Mouse (Mus musculus) kidney, postnatal 10 days (tissue): ENCODE measurements around the gene Serpinb9.
"Not testable (repeated sequence)": the region's sequence is repeated elsewhere in the genome, so short reads cannot be mapped to it uniquely, and the experiment has no call there.

Experiments
- DNase-seq: peaks from one replicate; pipeline ENCODE4 v3.0.0; 2021; ENCODE audit warnings: mixed read lengths

Gene Serpinb9

GRCm38 (mm10) chr13:33002950-33003349, at the start of gene Serpinb9:
Gene Serpinb9, plus strand, starts transcription at chr13:33003250.
- no peak for DNase-seq

- DNase-seq = no peak
Observed at GRCm38 (mm10) chr13:32956537-32956936, 46.5 kb upstream of the Serpinb9 start.

DNA sequence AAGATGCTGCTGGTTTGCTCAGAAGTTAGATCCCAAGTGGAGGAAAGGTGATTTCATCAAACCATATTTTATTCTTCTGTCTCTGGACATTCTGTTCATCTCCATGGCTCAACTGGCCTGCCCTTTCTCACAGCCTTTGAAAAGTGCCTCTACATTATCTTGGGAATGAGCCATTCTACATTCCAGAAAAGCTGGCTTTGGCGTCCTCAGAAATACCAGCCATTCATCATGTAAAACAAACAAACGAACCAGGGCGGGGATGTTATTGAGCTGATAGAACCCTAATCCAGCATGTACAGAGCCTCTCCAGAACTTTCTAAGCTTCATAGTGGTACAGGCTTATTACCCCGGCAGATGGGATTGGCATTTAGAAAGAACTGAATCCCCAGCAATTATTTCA, 45.1 kb upstream of the Serpinb9 start:
- no peak for DNase-seq

GRCm38 (mm10) chr13:32958521-32958920, 44.5 kb upstream of the Serpinb9 start:
- DNase-seq = not testable (repeated sequence)

DNA sequence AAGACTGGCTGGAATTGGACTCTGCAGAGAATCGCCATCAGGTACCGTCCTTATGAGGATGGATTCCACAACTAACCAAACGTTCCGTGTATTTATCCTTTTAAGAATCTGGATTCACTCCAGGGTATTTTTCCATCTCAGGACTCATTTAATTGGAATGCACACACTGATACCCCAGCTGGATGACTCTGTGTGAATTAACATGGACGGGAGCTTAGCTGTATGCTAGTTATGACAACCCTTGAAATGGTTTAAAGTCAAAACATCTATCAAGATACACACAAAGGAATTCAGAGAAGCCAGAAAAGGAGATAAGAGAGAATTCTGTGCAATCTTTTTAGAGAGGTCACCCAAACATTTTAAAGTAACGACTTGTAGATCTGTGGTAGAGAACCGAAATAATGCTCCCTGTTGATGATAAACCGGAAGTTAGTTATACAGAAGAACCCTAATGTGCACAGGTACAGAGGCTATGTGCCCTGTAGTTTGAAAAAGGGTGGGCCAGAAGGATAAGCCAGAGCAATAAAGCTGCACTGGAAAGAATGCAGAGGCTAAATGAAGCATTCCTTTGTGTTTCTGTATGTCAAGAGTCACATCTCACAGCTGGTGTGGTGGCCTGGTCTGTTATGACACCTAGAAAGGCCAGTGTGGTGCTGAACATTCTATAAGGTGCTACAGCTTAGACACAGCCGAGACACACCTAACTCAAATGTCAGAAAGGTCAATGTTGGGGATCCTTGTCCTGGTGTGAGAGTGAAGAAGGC, 38.9 kb upstream of the Serpinb9 start:
- DNase-seq = peak; percentile 25

DNA sequence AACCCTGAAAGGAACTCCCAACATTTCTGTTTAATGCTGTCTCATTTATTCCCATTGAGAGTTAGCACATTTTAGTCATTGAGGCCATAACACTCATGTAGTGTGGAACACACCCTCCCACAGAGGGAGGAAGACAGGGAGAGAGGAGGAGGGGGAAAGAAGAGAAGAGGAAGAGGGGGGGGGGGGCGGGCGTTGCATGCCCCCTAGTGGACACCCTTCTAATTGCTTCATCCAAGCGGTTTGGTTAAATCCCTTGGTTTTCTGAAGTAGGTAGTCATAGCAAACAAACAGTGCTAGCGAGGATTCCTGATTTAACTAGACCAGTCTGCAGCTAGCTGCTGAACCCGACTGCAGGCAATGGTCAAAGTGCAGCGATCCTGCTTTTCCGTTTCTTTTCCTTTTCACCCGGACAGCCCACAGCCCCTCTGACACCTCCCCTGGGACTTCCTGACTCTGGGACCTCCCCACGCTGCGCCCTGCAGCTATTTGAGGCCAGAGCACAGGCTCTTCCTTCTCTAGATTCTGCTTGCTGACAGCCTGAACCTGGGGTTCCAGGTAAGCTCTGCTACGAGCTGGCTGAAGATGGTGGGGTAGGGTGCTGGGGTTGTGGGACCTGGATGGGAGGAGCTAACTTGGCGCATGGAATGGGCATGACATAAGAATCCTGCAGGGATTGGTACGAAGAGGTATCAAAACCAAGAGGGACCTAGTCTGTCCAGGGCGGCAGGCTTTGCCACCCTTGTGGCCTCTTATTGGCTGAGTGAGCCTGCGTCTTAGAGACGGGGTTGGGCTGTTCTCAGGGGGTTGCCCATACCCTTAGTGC, 37.9 kb upstream of the Serpinb9 start, which contains the start of gene Serpinb6b:
Serpinb6b (plus strand) TSS at position 221 of the 823 bp plus-strand sequence.
- peak; percentile 67 for DNase-seq

- no peak for DNase-seq
Observed at GRCm38 (mm10) chr13:32966116-32966515, 36.9 kb upstream of the Serpinb9 start.

DNA sequence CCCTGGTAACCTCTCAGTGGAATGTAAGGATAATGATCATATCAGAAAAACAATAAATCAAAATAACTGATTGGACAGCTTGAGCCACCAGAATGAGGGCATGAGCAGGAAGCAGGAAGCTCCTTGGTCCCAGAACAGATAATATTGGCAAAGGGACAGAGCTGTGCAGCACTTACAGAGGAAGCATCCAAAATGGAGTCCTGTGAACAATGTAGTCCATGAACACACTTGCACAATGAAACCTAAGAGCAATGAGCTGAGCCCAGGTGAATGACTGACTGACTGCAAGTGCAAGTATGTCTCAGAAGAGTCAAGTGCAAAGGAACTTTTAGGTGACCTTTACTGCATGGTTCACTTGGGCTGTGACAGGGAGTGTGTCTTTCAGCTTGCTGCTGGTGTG, 35.8 kb upstream of the Serpinb9 start:
- no peak for DNase-seq

DNA sequence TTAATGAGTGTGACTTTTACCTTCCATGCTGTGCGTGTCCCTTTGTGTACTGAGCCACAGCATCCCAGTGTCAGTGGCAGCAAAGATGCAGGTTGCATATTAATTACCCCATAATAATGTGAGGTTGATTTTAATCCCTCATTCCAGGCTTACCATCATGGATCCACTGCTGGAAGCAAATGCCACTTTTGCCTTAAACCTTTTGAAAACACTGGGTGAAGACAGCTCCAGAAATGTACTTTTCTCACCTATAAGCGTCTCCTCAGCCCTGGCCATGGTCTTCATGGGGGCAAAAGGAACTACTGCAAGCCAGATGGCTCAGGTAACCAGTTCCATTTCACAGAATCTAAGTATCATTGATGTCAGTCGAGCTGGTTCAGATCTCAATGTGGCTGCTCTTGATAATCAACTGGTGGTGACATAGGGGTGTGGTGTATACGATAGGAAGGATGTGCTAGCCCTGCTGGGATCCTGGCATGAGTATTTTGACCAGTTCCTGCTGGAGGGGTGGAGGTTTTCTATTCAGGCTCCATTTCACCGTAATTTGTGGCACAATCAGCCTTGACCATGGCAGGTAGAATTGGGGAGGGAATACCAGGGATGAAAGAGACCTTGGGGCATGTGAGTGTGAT, 34.6 kb upstream of the Serpinb9 start:
- no peak for DNase-seq

GRCm38 (mm10) chr13:32968996-32969640, 33.9 kb upstream of the Serpinb9 start:
- no peak for DNase-seq

- DNase-seq = no peak
Observed at GRCm38 (mm10) chr13:32969641-32970040, 33.4 kb upstream of the Serpinb9 start.

- no peak for DNase-seq
Observed at GRCm38 (mm10) chr13:32970776-32971175, 32.3 kb upstream of the Serpinb9 start.

GRCm38 (mm10) chr13:32974268-32974667, 28.8 kb upstream of the Serpinb9 start:
- DNase-seq = no peak

GRCm38 (mm10) chr13:32974889-32975460, 28.1 kb upstream of the Serpinb9 start:
- no peak for DNase-seq

GRCm38 (mm10) chr13:32975710-32976109, 27.3 kb upstream of the Serpinb9 start:
- no peak for DNase-seq

GRCm38 (mm10) chr13:32982556-32983042, 20.5 kb upstream of the Serpinb9 start:
- no peak for DNase-seq

DNA sequence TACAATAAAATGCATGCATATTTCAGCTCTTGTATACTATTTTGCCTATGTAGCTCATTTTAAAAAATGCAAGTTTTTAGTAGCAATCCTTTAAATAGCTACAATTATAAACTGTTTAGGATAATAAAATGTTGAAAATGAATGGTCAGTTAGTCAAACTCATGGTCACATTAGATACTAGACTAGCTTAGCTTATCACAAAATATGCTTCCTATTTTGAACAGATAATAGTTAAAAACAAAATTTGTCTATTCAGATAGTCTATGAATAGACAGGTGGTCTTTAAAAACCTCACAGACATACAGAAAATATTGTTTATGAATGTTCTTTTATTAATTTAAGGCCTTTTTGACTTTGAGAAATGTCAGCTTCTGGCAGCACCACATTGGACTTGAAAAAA, 16.8 kb upstream of the Serpinb9 start:
- DNase-seq = no peak

DNA sequence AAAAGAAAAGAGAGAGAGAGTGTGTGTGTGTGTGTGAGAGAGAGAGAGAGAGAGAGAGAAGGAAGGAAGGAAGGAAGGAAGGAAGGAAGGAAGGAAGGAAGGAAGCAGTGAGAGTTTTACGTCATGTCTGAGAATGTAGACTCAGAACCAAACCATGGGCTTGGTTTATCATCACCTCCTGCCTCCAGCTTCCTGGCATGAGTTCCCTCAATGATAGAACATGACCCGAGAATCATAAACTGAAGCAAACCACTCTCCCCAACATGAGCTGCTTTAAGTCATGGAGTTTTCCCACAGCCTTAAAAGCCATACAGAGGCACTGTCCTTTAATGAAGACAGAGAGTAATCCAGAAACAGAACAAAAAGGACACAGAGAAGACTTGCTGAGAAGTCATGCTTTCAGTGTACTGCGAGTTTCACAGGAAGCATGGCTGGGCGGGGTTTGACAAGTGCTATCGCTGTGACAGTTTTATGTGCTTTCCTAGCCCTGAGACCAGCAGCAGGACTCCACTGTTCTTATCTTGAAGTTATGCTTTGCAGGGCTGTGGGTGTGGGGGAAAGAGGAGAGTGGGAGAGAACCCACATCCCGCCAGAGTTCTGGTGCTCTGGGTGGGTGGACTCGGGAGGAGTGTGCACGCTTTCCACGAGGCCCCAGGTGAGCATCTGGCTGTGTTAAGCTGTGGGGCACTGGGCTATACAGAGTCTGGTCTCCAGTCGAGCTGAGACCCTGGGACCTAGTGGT, 9.7 kb upstream of the Serpinb9 start:
- DNase-seq = peak; percentile 46

DNA sequence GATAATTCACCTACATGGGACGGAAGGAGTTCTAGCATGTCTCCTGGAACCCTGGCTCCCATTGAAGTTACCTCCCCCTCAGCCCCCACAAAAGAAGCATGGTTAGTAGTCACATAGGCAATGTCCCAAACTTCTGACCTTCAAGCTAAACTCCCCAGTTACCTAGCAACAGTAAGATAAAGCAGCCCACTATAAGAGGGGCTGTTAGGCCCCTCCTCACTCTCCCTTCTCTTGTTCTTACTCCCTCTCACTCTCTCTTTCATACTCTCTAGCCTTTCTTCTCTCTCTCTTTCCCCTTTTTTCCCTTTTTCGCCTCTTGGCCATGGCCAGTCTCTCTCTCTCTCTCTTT, 9.2 kb upstream of the Serpinb9 start:
- DNase-seq = no peak

- no peak for DNase-seq
Observed at GRCm38 (mm10) chr13:32995051-32995450, 8.0 kb upstream of the Serpinb9 start.

- DNase-seq = no peak
Observed at GRCm38 (mm10) chr13:33001341-33001740, 1.7 kb upstream of the Serpinb9 start.
